Mouse (Mus musculus) MEL (cell line): ENCODE measurements at regions not wholly inside any gene's neighbourhood (a gene's known extent, or its start where the extent isn't known, plus 50 kb on each side); places are given as distances from the start of the nearest gene placed in this dataset.

Source experiments
- CTCF ChIP-seq, 3 experiments: IDR thresholded peaks in 2 of 3; conservative IDR thresholded peaks in 1 of 3; 2 replicates each; pipeline ENCODE4 v1.5.1; 2011 to 2012; ENCODE audit warnings: low read length in 3 of 3, low read depth in 2 of 3, mild to moderate bottlenecking in 2 of 3, improper control_type of control experiment in 1 of 3, inconsistent platforms in 1 of 3, mixed read lengths in 1 of 3, moderate library complexity in 1 of 3; ENCODE audit not compliant: control insufficient read depth in 1 of 3, insufficient read depth in 1 of 3, poor library complexity in 1 of 3, severe bottlenecking in 1 of 3
- HCFC1 ChIP-seq: IDR thresholded peaks from 2 replicates; pipeline ENCODE4 v1.6.1; 2012; ENCODE audit warnings: low read depth, mild to moderate bottlenecking, inconsistent platforms, low read length, improper control_type of control experiment, moderate library complexity
- MAX ChIP-seq: IDR thresholded peaks from 2 replicates; pipeline ENCODE4 v1.6.1; 2011; ENCODE audit warnings: low read length, improper control_type of control experiment
- POLR2A ChIP-seq, 2 experiments: IDR thresholded peaks; 2 replicates each; pipeline ENCODE4 v1.6.1; 2011 to 2012; ENCODE audit warnings: low read length in 2 of 2, mild to moderate bottlenecking in 2 of 2, control low read depth in 1 of 2, improper control_type of control experiment in 1 of 2, low read depth in 1 of 2, moderate library complexity in 1 of 2; ENCODE audit not compliant: control insufficient read depth in 1 of 2, insufficient read depth in 1 of 2, poor library complexity in 1 of 2
- SMC3 ChIP-seq: IDR thresholded peaks from 2 replicates; pipeline ENCODE4 v1.6.1; 2011; ENCODE audit warnings: low read depth, low read length, improper control_type of control experiment
- TAL1 ChIP-seq: IDR thresholded peaks from 2 replicates; pipeline ENCODE4 v1.6.1; 2012; ENCODE audit warnings: mild to moderate bottlenecking, inconsistent platforms, low read length, moderate library complexity, mixed read lengths

- TF ChIP-seq CTCF (IDR thresholded peaks at IDR 0.05 in 2 of 3, conservative IDR thresholded peaks at IDR 0.05 in 1 of 3; ENCODE audit: control insufficient read depth in 1 of 3, insufficient read depth in 1 of 3, low read depth in 2 of 3, low read length in 3 of 3, poor library complexity in 1 of 3, severe bottlenecking in 1 of 3) (no peak), POLR2A (IDR thresholded peaks at IDR 0.05; ENCODE audit: control insufficient read depth in 1 of 2, insufficient read depth in 1 of 2, low read depth in 1 of 2, low read length in 2 of 2, poor library complexity in 1 of 2) (no peak), HCFC1 (no peak), TAL1 (no peak), MAX (no peak), SMC3 (no peak)
These were observed 185.3 kb upstream of the Dnajc19 start for GRCm38 (mm10) chr3:34266462-34266861.
